Comparison of ENCODE assay signal across 19 mouse cellular contexts in the genomic region with DNA sequence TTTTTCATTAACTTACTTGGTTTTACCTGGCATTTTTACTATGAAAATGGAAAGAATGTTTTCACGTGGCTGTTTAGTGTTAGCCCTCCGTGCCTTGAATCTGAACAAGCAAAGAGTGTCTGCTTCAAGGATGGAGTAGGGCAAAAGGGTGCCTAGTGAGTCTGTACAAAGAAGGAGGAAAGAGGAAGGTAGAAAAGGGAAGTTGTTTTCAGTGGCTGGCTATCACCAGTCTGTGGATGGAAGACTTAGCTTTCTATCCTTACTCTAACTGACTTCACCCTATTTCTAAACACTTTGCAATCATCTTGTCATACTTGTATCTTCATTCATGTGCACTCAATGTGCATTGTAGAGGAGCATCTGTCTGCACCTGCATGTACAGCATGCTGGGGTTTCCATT.
DNase-seq lines count a peak whose midpoint lies in the region; ATAC-seq lines count a peak whose summit lies in the region.
"Had no signal": no experiment of that assay in that cellular context is flagged by ENCODE, and none has a peak within 500 bp of the region (broad histone marks: within the 10 kb centered on the region; RNA-seq: fewer than 3 reads in every experiment).

No protein-coding gene starts in this region.

- DNase-seq in spleen, postnatal 36 days (ENCODE audit: low spot score in 2 of 2), result peak; percentile 5 to 7
- no peak for DNase-seq in spleen, postnatal 4 days (ENCODE audit: low spot score in 2 of 2)
- peak; percentile 10 for DNase-seq in c-Kit-positive CD71-negative TER-119-negative erythroid progenitor cells, embryonic 14.5 days (ENCODE audit: low read depth)
- DNase-seq in cerebellum, adult 11 months, result no peak
- no peak for DNase-seq in heart, adult 9 months (ENCODE audit: low spot score in 2 of 2)
- no peak for DNase-seq in gastrocnemius, postnatal 4 days (ENCODE audit: low spot score in 2 of 2)
- DNase-seq: adrenal gland, adult 2 months; adrenal gland, postnatal 25 days; cerebellum, adult 8-10 months; cerebellum, postnatal 14 days; forebrain, postnatal 0 days; gastrocnemius, postnatal 14 days; heart, adult 11 months; heart, postnatal 10 days had no signal

- peak; percentile 93 for ATAC-seq in megakaryocyte, adult 5-6 weeks (ENCODE audit: poor library complexity, severe bottlenecking)
- ATAC-seq: CD4-positive, CD25-positive, alpha-beta regulatory T cell, adult 4 months; forebrain, postnatal 0 days; hindbrain, embryonic 16.5 days; inflammation-experienced regulatory T-cells, adult 6 months; intestine, postnatal 0 days had no signal

Comparison
In these comparisons a context has a peak if more than half of its experiments do, and no peak if none do; other contexts are left out.
1. DNase-seq: peak in spleen, postnatal 36 days (2 of 2) and c-Kit-positive CD71-negative TER-119-negative erythroid progenitor cells, embryonic 14.5 days (single experiment); none in spleen, postnatal 4 days (0 of 2), cerebellum, adult 11 months (single experiment), heart, adult 9 months (0 of 2) and gastrocnemius, postnatal 4 days (0 of 2).